Mouse (Mus musculus) kidney, adult 9 months (tissue): ENCODE measurements around the gene Col5a1.

Experiments
- DNase-seq: peaks from one replicate; pipeline ENCODE4 v3.0.0; 2022

The Col5a1 gene

DNA sequence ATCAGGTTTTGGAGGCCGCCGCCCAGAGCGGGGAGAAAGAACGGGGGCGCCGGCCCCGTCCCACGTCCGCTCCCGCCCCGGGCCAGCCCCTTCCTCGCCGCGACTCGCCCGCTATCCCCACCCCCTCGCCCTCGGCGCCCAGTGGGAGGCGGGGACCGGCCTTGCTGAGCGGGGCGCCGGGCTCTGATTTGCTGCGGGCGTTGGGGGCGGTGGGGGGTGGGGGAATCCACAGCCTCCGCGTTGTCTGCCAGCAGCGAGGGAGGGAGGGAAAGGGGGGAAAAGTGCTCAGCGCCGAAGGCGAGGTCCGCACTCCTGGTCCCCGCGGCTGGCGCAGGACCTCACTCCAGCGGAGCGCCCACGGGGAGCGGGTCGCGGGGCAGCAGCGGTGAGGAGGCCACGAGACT lies at the start of gene Col5a1:
Gene Col5a1, plus strand, starts transcription at position 278 of the 404 bp plus-strand sequence.
- peak; percentile 32 for DNase-seq

DNA sequence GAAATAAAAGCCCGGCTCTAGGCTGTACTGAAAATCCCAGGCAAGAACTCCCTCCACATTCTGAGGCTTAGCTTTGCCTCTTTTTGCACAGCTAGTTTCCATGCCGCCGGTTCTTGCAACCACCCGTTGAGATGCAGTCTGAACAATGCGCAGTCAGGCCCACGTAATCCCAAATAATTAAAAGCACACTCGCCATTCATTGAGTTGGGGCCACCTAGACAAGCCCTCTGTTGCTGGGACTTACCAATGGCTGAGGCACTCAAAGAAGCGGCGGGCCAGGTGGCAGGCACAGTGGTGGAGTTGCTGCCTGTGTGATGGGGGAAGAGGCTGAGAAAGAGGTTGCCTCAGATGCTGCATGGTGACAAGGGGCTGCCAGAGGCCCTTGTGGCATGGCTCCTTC lies 48.1 kb upstream of the Col5a1 start:
- DNase-seq, result no peak

DNA sequence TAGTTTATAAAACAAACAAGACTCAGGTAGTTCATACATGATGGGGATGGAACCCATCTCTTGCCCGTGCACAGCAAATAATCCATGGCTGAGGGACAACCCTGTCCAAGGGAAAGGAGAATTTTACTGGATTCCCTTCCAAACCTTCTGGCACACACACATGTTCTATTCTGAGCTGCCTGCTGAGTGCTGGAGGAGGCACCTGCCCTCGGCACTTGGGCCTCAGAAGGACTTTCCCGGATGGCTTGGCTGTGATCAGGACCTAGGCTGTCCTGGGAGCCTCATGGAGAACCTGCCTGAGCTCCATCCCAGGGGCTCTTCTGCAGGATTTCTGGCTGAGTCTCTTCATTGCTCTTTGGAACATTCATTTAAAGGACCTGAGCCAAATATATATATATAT lies 45.3 kb upstream of the Col5a1 start:
- DNase-seq, result no peak

DNA sequence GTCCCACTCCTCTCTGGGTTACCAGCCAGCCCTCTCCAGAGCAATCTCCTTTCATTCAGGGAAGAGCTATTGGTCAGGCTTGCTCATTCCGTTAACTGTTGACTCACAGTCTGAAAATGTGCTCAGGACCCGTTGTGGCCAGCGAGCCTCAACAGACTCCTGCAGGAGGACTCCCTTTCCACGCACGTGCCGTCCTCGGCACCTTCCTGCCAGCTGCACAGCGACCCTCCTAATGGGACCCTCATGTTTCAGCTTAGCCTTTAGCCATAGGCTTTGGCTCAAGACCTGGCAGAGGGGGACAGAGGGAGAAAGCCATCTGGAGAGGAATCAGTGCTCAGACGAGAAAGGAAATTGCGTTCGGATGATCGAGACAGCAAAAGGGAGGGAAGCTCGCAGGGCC lies 43.3 kb upstream of the Col5a1 start:
- DNase-seq, result no peak

DNA sequence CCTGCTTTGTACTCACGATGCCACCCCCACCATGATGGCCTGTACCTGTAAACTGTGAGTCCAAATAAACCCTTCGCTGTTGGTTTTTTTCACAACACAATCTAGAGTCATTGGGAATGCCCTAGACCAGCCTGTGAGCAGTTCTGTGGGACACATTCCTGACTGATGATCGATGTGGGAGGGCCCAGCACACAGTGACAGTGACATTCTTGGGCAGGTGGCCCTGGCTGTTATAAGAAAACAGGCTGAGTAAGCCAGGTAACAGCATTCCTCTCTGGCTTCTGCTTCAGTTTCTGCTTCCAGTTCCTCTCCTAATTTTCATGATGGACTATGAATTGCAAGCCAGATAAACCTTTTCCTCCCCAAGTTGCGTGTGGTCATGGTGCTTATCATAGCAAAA lies 41.3 kb upstream of the Col5a1 start:
- no peak for DNase-seq

DNA sequence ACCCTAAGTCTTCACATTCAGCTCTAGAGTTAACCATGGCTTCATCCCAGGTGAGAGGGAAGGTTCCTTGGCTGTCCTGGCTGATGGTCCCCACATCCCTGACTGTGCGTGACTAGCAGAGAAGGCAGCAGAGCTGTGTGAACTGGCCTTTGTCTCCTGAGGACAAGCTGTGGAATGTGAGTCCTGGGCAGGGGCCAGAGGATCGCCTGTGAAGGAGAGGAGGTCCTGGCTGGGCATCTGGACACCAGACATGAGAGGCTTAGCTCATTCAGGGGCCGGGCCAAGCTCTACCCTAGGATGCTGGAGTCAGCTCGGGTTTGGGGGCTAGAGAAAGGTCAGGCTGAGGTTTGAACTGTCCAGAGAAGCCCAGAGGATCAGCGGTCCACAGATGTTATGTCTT lies 39.2 kb upstream of the Col5a1 start:
- peak; percentile 43 for DNase-seq

DNA sequence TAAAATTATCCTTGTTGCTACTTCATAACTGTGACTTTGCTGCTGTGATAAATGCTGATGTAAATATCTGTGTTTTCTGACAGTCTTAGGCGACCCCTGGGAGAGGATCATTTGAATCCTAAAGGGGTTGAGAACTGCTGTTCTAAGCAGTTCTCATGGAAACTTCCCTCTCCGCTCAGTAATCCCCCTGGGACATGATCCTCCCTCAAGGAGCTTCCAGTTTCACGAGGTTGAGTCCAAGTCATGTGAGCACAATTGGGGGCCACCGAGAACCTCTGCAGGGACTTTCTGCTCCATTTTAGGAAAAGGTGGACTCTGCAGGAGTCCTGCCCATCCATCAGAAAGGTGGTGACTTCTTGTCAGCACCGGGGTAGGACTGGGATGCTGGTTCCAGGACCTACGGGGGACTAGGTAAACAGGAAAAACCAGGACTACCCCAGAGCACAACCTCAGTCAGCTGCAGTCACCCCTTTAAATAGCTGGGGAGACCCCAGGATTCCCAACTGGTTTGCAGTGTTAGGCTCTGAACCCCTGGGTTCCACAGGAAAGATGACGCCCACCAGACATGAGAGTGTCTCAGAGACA lies 38.3 kb upstream of the Col5a1 start:
- no peak for DNase-seq

DNA sequence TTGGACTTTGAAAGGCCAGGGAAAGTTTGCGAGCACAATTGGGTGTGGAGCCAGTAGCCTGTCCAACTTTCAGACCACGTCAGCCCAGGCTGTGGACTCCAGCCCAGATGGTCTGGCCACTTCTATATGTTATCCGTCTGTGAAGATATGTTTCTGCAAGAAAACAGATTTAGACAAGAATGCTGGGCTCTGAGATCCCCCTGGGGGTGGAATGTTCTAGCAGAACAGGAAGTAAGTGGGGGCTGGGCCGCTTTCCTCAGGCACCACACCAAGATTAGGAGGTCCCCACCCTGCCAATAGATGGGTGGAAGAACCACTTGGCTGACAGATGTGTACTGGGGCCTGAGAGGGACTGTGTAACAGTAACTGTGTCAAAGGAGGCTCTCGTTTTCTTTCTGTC lies 37.8 kb upstream of the Col5a1 start:
- DNase-seq, result peak; percentile 10

DNA sequence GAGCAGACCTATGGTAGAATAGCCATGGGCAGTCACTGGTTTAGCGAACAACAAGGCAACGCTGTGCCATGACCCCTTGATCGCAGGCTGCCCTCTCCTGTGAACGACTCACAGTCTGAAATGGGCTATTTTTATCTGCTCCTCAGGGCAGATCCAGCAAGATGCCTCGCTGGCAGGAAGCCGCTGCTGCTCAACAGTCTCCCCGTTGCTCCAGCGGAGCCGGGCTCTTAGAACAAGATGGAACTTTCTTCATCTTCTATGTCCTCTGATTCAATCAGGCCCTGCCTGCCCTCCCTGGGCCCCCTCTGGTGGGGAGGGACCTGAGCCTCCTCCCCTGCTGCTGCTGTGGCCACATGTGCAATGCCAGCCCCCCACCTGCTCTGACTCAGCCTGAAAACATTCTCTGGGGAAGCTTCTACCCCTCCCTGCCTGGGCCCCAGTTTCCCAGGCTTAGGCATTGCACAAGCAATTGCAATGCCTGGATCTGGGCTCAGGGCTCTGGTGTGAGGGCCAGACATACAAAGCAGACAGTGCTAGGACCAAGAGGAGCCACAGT lies 27.8 kb upstream of the Col5a1 start:
- peak; percentile 3 for DNase-seq

DNA sequence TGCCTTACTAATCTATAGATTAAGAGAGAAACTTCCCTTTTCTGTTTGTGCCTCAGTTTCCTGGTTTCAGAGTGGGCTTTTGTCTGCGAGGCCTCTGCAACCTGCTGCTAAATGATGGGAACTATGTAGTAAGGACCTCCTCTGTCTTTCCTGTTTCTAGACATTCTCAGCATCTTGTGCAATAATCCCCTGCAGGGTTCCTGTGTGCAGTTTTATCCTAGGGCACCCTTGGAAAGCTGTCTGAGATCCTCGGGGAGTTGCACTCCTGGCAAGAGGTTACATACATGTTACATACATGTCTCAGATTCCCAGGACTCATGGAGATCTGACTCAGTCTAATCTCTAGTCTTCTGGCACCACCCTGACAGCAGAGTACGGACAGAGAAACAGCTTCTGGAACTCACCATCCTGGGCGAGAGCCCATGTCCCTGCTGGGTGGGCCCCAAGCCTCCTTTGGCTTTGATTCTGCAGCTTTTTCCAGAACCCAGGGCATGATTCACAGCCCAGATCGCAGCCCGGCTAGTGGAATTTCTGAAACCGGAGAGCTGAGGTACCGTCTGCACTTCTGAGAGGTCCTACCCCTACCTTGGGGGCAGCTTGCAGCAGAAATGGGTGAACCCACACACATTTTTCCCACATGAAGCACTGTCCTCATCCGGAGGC lies 24.5 kb upstream of the Col5a1 start:
- DNase-seq, result no peak

DNA sequence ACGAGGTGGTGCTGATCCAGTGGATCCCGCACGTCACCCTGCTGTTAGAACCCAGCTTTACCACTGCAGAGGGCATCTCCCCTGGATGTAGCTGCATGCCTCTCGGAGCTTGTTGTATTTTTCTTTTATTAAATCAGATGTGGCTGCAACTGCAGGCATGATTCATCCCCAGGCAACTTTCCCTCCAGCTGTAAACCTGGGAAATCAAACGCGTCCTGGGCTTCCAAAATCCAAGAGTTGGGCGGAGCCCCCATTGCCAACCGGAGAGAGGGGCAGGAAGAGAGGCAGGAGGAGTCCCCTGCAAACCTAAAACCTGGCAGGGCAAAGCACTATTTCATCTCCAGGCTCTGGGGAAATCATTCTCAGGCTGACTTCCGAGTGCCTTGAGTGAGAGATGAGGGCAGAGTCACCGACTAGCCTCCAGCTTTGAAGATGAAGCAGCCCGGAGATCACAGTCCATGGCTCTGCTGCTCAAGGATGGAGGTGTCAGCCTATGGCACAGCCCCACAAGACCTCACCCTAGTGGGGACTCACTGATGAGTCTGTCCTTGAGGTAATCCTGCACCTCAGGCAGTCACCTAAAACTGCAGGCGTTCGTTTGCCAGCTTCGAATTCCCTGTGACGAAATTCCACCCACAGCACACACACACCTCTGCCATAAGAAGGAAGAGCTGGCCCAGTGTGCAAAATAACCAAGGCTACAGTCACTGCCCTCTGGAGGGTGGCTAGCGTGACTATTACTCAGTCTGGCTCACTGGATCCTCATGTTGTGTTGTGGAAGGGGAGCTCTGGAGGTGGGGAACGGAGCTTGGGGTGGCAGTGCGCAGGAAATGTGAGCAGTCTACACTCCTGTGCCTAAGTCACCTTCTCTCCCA lies 21.5 kb upstream of the Col5a1 start:
- DNase-seq, result no peak

DNA sequence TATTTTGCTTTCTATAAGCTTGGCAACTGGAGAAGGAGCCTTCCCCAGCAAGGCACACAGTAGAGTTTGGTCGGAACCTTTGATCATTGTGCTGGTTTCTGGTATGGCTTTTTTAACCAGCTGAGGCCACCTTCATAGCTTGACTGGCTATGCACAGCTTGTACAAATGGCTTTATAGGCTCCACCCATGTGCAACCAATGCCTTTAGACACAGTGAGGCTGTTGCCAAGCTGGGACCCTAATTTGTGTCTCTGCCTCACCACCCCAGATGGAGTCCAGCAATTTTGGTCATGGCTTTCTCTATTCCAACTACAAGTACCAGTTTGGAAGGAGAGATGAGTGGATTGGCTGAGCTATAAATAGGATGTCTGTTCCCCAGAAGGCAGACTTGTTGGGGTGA lies 15.6 kb upstream of the Col5a1 start:
- no peak for DNase-seq

DNA sequence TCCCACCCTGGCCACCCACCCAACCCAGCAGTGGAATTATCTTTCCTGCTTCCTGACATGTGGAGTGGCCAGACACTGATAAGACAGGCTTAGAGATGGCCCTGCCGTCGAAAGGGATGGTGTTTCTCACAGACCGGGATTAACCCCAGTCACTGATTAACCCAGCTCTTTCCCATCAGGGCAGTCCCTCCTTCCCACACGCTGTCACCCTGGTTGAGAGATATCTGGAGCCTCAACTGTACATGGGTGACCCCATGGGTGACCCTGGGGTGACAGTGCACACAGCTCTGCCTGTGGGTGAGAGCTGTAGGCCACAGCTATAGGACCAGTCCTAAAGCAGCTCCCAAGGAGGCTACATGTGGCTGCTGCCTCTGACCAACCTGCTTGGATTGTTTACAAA lies 15.2 kb upstream of the Col5a1 start:
- no peak for DNase-seq

DNA sequence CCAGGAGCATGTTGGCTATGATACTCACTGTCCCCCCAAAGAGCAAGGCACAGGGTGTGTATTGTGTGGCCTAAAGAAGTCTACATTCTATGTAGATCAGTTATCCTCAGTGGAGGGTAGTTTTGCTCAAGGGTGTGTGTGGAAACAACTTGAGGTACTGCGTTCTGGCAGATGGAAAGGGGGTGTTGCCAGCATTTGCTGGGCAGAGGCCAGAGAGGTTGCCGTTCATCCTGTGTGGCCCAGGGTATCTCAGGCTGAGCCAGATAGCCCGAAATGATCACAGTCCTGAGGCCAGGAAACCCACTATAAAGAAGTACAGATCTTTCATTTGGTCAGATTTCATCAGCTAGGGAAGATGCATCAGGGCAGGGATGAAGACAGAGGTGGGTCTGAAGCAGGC lies 13.9 kb upstream of the Col5a1 start:
- no peak for DNase-seq

DNA sequence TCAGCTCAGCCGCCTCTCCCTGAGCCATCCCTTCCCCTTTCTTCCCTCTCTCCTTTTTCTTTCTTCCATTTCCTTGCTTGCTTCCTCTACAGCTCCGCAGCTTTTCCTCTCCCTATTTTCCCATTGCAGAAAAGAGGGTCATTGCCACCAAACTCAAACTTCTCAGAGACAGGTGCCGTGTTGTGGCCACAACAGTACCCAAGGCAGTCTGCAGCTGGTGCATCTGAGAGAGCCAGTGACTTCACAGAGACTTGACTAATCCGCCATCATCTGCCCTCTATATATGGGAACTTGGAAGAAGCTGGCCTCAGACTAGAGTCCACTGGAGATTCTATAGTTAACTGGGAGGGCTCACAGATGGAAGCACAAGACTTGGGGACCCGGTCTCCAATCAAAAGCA lies 13.2 kb upstream of the Col5a1 start:
- DNase-seq, result no peak

DNA sequence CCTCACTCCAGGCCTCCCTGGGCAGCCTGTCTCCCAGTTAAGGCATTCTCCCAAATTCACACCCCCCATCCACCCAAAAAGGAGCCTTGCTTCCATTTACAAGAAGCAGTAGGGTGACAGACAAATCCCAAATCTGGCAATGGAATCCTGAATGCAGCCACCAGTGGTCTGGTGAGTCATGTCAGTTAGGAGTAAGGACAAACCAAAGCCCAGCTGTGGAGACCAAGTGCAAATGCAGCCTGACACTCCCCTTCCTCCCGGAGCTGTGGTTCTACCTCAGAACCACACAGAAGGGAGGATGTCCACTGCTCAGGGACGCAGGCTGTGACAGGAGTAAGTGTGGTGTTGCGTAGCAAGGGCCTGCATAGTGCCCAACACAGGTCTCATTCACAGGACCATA lies 11.6 kb upstream of the Col5a1 start:
- DNase-seq, result no peak

DNA sequence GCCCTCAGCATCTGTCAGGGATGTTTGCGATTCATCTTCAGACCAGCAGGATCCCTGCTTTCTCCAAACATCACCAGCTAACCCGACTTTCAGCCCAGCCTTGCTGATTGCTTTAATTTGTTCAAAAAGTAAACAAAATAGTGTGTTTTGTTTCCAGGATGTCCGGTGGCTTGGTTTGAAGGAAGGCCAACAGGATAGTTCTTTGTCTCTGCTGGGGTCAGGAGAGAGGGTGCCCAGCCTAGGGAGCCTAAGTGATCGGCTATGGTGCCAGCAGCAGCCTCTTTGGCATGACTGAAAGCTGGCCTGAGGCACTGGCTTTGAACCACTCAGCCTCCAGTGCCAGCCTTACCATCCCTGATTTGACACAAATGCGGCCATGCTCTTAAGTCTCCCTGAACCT lies 11.0 kb upstream of the Col5a1 start:
- DNase-seq, result no peak

DNA sequence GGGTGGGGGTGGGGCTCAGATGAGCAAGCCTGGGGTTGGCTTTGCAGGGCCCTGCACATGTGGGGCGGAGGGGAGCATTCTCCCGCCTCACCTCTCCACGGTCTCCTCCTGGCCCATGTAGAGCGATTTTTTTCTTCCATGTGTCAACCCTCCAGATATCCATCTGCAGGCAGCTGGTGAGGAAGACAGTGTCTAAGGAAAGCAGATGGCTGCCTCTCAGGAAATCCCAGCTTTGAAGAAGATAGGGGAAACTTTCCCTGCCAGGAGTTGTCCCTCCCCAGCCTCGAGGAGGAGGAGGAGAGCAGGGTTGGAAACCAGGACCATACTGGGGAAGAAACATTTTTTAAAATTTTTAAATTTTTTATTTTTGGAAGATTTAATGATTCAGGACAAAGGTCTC lies 10.4 kb upstream of the Col5a1 start:
- no peak for DNase-seq

DNA sequence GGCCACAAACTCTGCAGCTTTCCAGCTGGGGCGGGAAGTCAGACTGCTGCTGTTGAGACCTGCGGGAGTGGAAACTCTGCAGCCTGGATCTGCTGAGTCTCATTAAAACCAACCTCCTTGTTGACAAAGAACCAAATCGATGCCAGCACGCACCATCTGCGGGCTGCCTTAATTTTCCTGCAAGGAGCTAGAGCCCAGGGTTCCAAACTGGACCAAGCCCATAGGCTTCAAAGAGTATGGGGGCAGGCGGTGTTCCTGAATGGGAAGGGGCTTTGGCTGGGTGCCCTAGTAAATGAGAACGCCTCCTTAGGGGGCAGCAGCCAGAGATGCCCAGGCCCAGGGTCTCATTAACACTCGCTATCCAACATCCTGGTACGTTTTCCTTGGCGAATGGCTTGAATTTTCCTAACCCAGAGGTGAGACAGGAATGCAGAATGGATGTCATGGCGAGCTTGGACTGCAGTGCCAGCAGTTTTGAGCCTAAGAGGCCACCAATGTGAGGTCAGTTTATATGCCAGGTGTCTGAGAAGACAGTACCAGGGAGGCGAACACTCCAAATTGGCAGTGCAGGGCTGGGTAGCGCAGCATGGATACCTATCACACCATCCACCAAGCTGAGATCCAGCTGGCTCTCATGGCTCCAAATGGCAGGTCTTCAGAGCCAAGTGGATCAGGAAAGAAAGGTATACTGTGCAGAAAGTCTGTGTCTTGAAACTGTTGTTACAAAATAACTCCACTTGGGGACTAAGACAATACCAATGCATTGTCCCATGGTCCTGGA lies 9.3 kb upstream of the Col5a1 start:
- DNase-seq, result no peak

DNA sequence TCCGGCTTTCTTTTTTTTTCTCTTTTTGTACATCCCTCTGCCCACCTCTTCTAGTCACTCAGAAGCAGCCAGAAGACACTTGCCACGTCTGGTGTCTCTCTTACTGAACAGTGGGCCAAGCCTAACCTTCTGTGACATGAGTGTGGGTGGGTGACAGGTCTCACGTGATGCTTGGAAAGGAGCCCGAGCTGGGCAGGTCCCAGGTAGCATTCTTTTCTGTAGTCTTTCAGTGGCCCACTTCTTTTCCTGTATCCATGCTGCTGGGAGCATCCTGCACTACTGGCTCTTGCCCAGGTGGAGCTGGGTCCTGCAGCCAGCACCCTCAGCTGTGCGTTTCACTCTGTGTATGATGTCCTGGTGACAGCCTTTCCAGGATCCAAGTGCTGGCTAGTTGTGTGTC lies 8.2 kb upstream of the Col5a1 start:
- DNase-seq, result no peak

DNA sequence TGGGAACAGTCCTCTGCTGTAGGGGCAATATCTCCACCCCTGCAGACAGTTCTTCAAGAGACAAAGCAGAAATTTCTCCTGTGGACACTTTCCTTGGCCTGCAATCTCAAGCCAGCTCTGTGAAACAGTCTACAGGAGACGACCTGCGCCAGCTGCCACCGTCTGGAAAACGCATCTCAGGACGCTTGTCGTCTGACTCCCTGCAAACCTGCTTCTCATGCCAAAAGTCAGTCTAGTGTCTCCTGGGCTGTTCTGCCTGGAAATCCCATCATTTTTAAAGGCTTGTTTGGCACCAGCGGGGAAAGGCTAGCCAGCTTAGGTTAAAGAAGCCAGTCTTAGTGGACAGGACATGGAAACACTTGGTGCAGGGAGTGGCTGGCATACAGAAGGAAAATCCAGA lies 2.9 kb upstream of the Col5a1 start:
- DNase-seq, result no peak

DNA sequence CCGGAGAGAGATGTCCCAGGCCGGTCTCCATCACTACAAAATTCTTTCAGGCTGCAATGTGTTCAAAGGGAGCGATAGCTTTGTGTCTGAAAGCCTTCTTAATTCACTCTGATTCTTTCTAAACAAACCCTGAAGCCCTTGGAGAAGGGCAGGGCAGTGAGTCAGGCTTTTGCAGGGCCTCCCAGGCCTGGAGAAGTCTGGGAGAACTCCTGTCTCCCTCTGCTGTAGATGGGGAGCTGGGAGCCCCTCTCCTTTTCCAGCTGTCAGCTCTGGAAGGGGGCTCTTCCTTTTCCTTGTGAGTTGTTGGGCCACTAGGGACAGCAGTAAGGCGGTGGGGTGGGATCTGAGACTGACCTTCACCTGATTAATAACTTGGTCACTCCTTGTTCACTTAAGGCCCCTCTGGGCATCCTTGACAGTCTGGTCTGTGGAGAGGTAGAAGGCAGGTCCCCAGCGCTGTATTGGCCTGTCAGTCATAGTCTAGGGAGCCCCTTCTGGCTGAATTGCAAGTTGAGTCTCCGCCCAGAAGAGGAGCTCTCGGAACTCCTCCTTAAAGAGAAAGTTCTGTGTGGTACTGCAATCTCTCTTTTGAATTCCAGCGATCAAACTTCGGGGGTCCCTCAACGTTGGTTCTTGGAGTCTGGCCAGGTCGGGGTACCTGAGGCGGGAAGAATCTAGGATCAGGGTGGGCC lies 623 bp upstream of the Col5a1 start:
- peak; percentile 26 for DNase-seq
